Mouse (Mus musculus) adrenal gland, postnatal 14 days (tissue): ENCODE results near the gene Pax4. TPM values are rescaled to one million over a fixed set of nuclear protein-coding genes. Genes with fewer than 3 reads are reported as not detected.

Experiments
- DNase-seq: peaks from one replicate; pipeline ENCODE4 v3.0.0; 2021; ENCODE audit warnings: mixed read lengths
- long read RNA-seq, 2 experiments: library from polyadenylated mRNA; stranded (forward); transcript quantifications; one replicate each; pipeline ENCODE4 v2.0.0; 2021
- total RNA-seq: library from RNA; stranded (reverse); gene quantifications from 2 replicates; pipeline ENCODE4 v1.2.3, GENCODE M21; 2021

Pax4 gene
- not detected in 2 replicates for total RNA-seq
- long read RNA-seq, experiment 1: 0 reads
- long read RNA-seq, experiment 2: 0 reads

GRCm38 (mm10) chr6:28449253-28449652, at the start of gene Pax4:
Gene Pax4, minus strand, starts transcription at chr6:28449353.
- DNase-seq: no peak

- peak; percentile 37 for DNase-seq
Observed at GRCm38 (mm10) chr6:28497837-28498236, 48.7 kb upstream of the Pax4 start.

- no peak for DNase-seq
Observed at GRCm38 (mm10) chr6:28491198-28491597, 42.0 kb upstream of the Pax4 start.

GRCm38 (mm10) chr6:28490612-28491011, 41.5 kb upstream of the Pax4 start:
- no peak for DNase-seq

- no peak for DNase-seq
Observed at GRCm38 (mm10) chr6:28488204-28488851, 39.2 kb upstream of the Pax4 start.

GRCm38 (mm10) chr6:28486905-28487304, 37.8 kb upstream of the Pax4 start:
- DNase-seq: no peak

GRCm38 (mm10) chr6:28486471-28486870, 37.3 kb upstream of the Pax4 start:
- DNase-seq: no peak

- DNase-seq: no peak
Observed at GRCm38 (mm10) chr6:28486008-28486407, 36.9 kb upstream of the Pax4 start.

GRCm38 (mm10) chr6:28482711-28483315, 33.7 kb upstream of the Pax4 start:
- peak; percentile 11 for DNase-seq

- DNase-seq: no peak
Observed at GRCm38 (mm10) chr6:28480752-28481492, 31.8 kb upstream of the Pax4 start.

GRCm38 (mm10) chr6:28479865-28480751, 31.0 kb upstream of the Pax4 start:
- peak; percentile 99 for DNase-seq

- DNase-seq: no peak
Observed at GRCm38 (mm10) chr6:28474839-28475238, 25.7 kb upstream of the Pax4 start, which contains the start of gene Snd1. Gene Snd1, plus strand, starts transcription at chr6:28475139.

- no peak for DNase-seq
Observed at GRCm38 (mm10) chr6:28474211-28474610, 25.1 kb upstream of the Pax4 start.

- DNase-seq: no peak
Observed at GRCm38 (mm10) chr6:28471284-28472035, 22.3 kb upstream of the Pax4 start.

- no peak for DNase-seq
Observed at GRCm38 (mm10) chr6:28470621-28471020, 21.5 kb upstream of the Pax4 start.

GRCm38 (mm10) chr6:28470017-28470602, 21.0 kb upstream of the Pax4 start:
- DNase-seq: peak; percentile 20

- no peak for DNase-seq
Observed at GRCm38 (mm10) chr6:28464630-28465029, 15.5 kb upstream of the Pax4 start.

GRCm38 (mm10) chr6:28460534-28460933, 11.4 kb upstream of the Pax4 start:
- peak; percentile 82 for DNase-seq

- DNase-seq: no peak
Observed at GRCm38 (mm10) chr6:28459221-28459668, 10.1 kb upstream of the Pax4 start.

- DNase-seq: no peak
Observed at GRCm38 (mm10) chr6:28450977-28451376, 1.8 kb upstream of the Pax4 start.

GRCm38 (mm10) chr6:28450481-28450880, 1.3 kb upstream of the Pax4 start:
- no peak for DNase-seq
